Mouse (Mus musculus): ENCODE results near the gene Gm9887.

The Gm9887 gene

DNA sequence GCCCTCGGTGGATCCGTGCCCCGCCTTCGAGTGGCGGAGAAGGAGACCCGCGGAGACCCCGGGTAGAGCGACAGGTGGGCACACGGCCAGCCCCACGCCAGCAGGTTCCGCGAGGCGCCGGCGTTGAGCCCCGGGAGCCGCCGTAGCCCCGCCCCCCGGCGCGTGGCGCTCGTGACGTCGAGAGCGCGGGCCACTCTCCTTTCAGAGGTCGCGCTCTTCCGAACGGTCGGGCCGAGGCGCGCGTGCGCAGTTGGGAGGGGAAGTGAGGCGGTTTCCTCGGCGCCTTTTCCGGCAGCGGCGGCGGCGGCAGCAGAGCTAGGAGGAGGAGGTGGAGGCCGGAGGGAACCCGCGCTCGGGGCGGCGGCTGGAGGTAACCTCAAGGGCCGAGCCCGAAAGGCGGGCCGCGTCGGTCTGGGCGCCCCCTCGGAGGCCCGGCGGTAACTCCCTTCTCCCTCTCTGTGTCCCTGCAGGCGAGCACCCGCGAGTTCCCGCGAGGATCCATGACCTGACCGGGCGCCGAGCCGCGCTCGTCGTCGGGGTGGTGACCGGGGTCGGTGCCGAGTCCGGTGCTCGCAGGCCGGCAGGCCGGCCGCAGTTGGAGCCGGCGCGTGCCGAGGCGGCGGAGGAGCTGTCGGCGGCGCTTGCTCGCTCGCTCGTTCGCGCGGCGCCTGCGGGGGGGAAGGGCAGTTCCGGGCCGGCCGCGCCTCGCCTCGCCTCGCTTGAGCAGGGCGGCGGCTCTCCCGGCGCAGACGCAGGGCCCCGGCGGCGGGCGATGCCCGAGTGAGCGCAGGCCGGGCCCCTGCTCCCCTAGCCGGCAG lies at the start of gene Gm9887, which contains the start of gene Arf6:
TSS of gene Gm9887 (minus strand) at position 605 of the 818 bp plus-strand sequence.
TSS of gene Arf6 (plus strand) at position 297 of the 818 bp plus-strand sequence.
- peak; percentile 99 for DNase-seq (ENCODE audit: inconsistent ontology term)

GRCm38 (mm10) chr12:69420716-69421115 lies 48.5 kb upstream of the Gm9887 start:
- no peak for DNase-seq (ENCODE audit: inconsistent ontology term)

- DNase-seq (ENCODE audit: inconsistent ontology term): peak; percentile 27
Measured at GRCm38 (mm10) chr12:69419606-69420005, 47.3 kb upstream of the Gm9887 start.

DNA sequence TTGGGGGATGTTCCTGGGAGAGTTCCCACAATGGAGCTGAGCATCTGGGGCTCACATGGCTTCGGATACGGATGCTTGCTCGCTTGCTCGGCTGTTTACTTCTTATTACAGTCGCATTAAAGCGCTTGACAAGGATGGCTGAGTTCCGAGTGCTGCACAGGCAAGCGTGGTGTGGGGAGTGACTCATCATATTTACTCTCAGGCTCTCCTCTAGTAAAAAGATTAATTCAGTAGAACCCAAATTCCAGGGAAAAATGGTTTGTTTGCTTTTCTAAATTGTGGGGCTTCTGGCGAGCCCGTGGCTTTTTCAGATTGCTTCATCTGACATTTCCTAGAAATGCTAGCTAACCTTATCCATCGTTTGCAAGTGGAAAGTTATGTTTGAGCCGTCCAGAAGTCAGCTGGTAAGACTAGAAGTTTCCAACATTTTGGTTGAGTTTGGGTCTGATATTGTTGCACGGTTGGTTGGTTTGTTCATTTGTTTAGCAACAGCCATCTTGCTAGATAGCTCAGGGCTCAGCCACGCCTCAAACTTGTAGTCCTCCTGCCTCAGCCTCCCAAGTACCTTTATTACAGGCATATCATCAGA lies 46.9 kb upstream of the Gm9887 start:
- DNase-seq (ENCODE audit: inconsistent ontology term): peak; percentile 48

DNA sequence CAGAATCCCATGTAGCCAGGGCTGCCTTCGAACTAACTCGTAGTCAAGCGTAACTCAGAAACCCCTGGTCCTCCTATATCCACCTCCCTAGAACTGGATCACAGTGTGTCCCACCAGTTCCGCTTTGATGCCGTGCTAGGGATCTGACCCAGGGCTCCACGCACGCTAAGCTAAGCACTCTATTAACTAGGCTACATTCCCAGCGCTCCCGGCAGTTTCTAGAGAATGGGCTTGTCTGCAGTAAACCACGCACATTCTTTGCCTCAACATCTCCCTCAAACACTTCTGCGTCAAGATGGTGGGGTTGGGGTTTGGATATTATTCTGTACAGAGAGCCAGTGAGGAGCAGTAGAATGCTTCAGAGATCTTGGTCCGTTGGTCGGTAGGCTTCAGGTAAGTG lies 46.3 kb upstream of the Gm9887 start:
- no peak for DNase-seq (ENCODE audit: inconsistent ontology term)

GRCm38 (mm10) chr12:69417701-69418291 lies 45.5 kb upstream of the Gm9887 start:
- no peak for DNase-seq (ENCODE audit: inconsistent ontology term)

DNA sequence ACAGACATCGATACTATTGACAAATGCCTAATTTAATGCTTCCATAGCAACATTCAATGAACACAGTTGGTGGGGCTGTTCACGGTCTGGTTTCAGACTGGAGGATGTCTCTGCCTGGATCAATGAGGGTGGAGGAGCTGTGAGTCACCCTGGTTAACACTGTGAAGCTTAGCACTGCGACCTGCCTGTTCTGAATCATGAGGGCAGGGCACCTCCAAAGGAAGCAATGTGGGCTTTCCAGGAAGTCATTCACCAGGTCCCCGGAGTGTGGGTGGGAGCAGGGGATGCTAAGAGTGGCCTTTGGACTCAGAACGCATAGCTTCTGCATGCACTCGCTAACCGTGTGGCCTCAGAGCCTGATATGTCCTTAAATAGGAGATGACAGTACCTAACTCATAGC lies 44.5 kb upstream of the Gm9887 start:
- DNase-seq (ENCODE audit: inconsistent ontology term): no peak

GRCm38 (mm10) chr12:69414826-69415572 lies 42.7 kb upstream of the Gm9887 start:
- DNase-seq (ENCODE audit: inconsistent ontology term): no peak

DNA sequence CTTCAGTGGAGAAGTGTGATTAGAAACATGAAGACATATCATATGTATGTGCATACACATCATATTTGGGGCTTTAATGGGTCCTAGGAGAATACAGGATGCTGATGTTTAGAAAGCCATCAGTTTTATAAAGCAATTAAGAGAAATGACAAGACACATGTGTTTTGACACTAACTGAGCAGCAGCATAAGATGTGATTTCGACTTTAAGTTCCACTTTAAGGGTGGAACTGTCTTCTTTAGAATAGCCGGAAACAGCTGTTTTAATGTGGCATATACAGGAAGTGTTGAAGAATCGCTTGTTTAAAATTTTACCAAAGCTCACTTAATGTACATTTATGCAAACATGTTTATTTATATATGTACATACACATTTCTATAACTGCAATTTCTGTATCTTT lies 41.0 kb upstream of the Gm9887 start:
- DNase-seq (ENCODE audit: inconsistent ontology term): no peak

DNA sequence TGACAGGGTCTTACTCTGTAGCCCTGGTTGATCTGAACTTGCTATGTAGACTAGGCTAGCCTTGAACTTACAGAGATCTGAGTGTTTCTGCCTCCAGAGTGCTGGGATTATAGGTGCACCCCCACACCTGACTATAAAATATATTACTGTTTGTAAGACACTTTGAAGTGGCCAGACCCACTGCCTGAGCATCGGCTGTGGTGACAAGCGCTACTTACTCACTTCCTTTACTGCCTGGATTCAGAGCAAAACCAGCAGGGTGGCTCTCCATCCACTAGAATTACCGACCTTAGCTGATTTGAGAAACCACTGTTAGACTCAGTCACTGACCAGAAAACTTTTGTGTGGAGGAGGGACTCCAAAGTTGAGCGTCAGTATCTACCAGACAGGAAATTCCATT lies 39.7 kb upstream of the Gm9887 start:
- DNase-seq (ENCODE audit: inconsistent ontology term): no peak

DNA sequence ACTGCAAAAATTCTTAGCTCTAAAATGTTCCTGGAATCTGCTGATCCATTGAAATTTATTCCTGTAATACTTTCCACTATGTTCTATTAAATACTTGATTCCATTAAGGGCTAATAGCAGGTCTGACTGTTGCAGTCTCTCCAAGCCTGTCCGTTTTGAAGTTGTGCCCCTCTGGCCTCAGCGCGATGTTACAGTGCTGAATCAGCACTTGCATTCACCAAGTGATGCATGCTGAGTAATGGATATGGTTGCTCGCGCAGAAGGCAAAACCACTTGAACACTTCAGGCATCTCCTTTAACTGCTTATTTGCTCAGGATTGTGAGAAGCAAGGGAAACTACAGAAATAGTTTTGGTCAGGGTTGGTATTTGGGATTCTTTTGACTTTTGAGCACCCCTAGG lies 38.5 kb upstream of the Gm9887 start:
- no peak for DNase-seq (ENCODE audit: inconsistent ontology term)

GRCm38 (mm10) chr12:69402594-69403167 lies 30.4 kb upstream of the Gm9887 start:
- DNase-seq (ENCODE audit: inconsistent ontology term): no peak

- DNase-seq (ENCODE audit: inconsistent ontology term): peak; percentile 72
Measured at GRCm38 (mm10) chr12:69402100-69402499, 29.8 kb upstream of the Gm9887 start.

DNA sequence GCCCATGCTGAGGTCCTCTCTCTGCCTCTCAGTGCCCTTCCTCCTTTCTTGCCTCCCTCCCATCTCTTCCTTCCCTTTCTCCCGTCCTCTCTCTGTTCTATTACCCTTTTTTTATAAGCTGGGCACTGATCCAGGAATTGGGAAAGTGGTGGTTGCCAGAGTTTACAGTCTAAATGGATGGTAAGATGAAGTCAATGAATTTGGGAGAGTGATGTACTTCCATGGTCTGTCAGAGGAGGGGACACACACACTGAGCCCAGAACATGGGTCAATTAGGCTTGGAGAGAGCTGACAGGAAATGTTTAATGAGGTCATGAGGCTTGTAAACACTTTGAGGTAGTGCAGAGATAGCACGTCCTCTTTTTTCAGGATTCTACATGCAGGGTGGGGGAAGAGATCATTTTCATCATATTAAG lies 28.6 kb upstream of the Gm9887 start:
- DNase-seq (ENCODE audit: inconsistent ontology term): no peak

DNA sequence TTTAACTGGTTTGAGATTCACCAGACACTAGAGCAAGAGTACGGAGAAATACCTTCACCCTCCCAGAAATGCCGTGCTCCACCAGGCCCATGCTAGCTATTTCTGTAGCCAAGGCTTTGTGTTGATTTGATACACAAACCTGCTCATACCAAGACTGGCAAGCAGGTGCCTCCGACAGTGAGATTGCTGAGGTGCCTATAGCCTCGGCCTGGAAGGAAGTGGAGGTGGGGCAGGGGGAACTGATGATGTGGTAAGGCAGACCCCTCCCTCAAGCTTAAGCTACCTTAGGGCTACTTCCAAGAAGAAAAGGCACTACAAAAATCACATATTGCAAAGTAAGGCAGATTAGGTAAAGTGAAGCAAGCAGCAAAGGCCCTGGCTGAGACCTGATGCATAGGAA lies 28.1 kb upstream of the Gm9887 start:
- DNase-seq (ENCODE audit: inconsistent ontology term): no peak

- DNase-seq (ENCODE audit: inconsistent ontology term): no peak
Measured at GRCm38 (mm10) chr12:69394456-69394855, 22.2 kb upstream of the Gm9887 start.

DNA sequence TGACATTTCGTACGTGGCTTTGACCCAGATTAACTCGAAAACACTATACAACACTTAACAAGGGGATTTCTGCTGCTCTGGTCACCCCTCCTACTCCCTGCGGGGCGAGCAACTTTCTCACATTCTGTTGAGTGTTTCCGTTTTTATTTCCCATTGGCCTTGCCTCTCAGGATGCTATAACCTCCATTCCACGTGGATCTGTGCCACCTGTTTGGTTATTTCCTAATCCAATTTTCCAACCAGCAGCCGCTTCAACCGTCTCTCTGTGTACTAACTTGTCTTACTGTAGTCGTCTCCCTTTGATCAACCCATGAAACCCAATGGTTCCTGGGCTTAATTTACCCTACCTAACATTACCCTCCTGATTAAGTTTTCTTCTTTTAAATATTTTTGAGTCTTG lies 20.8 kb upstream of the Gm9887 start:
- DNase-seq (ENCODE audit: inconsistent ontology term): no peak

DNA sequence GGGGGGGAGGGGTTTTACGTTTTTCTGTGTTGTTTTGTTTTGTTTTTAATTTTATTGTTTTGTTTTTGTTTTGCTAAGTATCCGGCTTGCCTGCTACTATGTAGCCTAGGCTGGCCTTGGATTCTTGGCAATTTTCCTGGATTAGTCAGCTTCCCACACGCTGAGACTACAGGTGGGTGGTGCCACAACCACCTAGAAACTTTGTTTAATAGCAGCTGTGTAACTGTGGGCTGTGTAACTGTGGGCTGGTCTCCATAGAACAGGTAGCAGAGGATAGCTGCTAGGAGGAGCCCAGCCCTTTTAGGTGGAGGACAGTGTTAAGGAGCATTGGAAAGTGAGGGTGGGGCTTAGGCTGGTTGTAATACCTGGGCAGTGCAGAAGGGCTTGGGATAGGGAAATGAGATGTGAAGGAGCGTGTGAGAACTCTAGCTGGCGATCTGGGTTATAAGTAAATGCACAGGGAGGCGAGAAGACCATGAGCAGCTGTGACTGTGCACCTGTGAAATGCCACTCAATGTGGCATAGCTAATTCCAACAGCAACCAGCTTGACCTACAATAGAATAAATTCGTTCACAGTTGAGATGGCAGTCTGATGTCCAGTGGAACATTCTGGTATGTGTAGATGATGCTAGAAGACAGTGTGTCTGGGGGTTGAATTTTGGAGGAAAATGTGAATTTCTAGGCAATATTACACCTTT lies 17.9 kb upstream of the Gm9887 start:
- no peak for DNase-seq (ENCODE audit: inconsistent ontology term)

GRCm38 (mm10) chr12:69389273-69389938 lies 17.1 kb upstream of the Gm9887 start:
- peak; percentile 54 for DNase-seq (ENCODE audit: inconsistent ontology term)

DNA sequence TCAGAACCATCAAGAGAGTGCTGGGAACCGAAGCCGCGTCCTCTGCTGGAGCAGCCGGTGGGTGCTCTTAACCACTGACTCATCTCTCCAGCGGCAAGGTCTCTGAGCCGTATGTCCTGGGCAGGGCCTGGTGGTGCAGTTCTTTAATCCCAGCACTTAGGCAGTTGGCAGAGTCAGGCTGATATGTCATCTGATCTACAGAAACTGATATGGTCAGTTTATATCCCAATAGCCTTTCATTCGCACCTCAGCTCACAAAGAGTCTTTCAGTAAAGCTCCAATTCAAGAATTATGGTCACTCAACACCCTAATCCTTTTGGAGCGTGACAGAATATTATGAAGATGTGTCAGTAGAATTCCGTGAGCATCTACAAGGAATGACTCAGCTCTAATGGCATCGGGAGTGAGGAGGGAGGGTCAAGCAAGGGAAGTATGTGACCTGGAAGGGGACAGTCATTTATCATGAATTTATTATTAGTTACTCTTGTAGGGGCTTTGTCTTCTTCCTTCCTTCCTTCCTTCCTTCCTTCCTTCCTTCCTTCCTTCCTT lies 16.1 kb upstream of the Gm9887 start:
- peak; percentile 52 for DNase-seq (ENCODE audit: inconsistent ontology term)
